Mouse (Mus musculus) megakaryocyte, adult 5-6 weeks (primary cell): Measurements from ENCODE around the gene Mrln. TPM values are rescaled to one million over a fixed set of nuclear protein-coding genes. Genes with fewer than 3 reads are reported as not detected.
A peak's percentile ranks its signal among the peaks of the same experiment; 100 is the strongest.
"Not testable (repeated sequence)": the region's sequence is repeated elsewhere in the genome, so short reads cannot be mapped to it uniquely, and the experiment has no call there.

Experiments used
- ATAC-seq: 2 replicates; pipeline ENCODE4 v1.8.0; 2016; ENCODE audit warnings: mild to moderate bottlenecking, inconsistent platforms; ENCODE audit not compliant: poor library complexity, severe bottlenecking
- total RNA-seq, 2 experiments: library from RNA; stranded (forward) in 1 of 2; stranded (reverse) in 1 of 2; fragments of 153-499, 151-499 nt in 1 of 2; fragments of 221-1000, 200-1000 nt in 1 of 2; gene quantifications; 2 replicates each; pipeline versions ENCODE4 v1.2.3 to v1.2.4; 2015 to 2017

Gene Mrln
- total RNA-seq, 2 experiments from 2014 or later = not detected

- no peak for ATAC-seq
Measured at GRCm38 (mm10) chr10:70194283-70194682, 10.2 kb upstream of the Mrln start.

GRCm38 (mm10) chr10:70195279-70195678 is 9.2 kb upstream of the Mrln start:
- ATAC-seq = peak; percentile 73

- ATAC-seq = no peak
Measured at GRCm38 (mm10) chr10:70195786-70196185, 8.7 kb upstream of the Mrln start.

- ATAC-seq = no peak
Measured at GRCm38 (mm10) chr10:70196666-70197065, 7.8 kb upstream of the Mrln start.

- ATAC-seq = peak; percentile 49
Measured at GRCm38 (mm10) chr10:70197601-70198000, 6.9 kb upstream of the Mrln start.

GRCm38 (mm10) chr10:70198012-70198411 is 6.5 kb upstream of the Mrln start:
- no peak for ATAC-seq

GRCm38 (mm10) chr10:70198951-70199463 is 5.5 kb upstream of the Mrln start:
- ATAC-seq = no peak

GRCm38 (mm10) chr10:70199466-70200210 is 4.8 kb upstream of the Mrln start:
- ATAC-seq = peak; percentile 61

GRCm38 (mm10) chr10:70200889-70201500 is 3.5 kb upstream of the Mrln start:
- ATAC-seq = peak; percentile 58

- no peak for ATAC-seq
Measured at GRCm38 (mm10) chr10:70211281-70211680, 6.8 kb downstream of the Mrln start.

- no peak for ATAC-seq
Measured at GRCm38 (mm10) chr10:70220971-70221370, 16.5 kb downstream of the Mrln start.

GRCm38 (mm10) chr10:70222231-70222630 is 17.8 kb downstream of the Mrln start:
- ATAC-seq = not testable (repeated sequence)

- ATAC-seq = no peak
Measured at GRCm38 (mm10) chr10:70224571-70224970, 20.1 kb downstream of the Mrln start.

GRCm38 (mm10) chr10:70225760-70226159 is 21.3 kb downstream of the Mrln start:
- ATAC-seq = no peak

- no peak for ATAC-seq
Measured at GRCm38 (mm10) chr10:70226608-70227007, 22.1 kb downstream of the Mrln start.

GRCm38 (mm10) chr10:70230352-70230751 is 25.9 kb downstream of the Mrln start:
- no peak for ATAC-seq

GRCm38 (mm10) chr10:70237936-70238335 is 33.5 kb downstream of the Mrln start:
- ATAC-seq = no peak

- peak; percentile 67 for ATAC-seq
Measured at GRCm38 (mm10) chr10:70242751-70243444, 38.4 kb downstream of the Mrln start.

- ATAC-seq = peak; percentile 30; the same call in 1 of the 2 replicates
Measured at GRCm38 (mm10) chr10:70244921-70245558, 40.6 kb downstream of the Mrln start, which contains the start of gene Slc16a9. Gene Slc16a9, plus strand, starts transcription at chr10:70245100.

GRCm38 (mm10) chr10:70245559-70245945 is 41.1 kb downstream of the Mrln start:
- ATAC-seq = no peak

GRCm38 (mm10) chr10:70246076-70246475 is 41.6 kb downstream of the Mrln start:
- no peak for ATAC-seq
